Mouse (Mus musculus) ovary, adult 18-20 months (tissue): ENCODE results near the gene Lep.

ENCODE experiments used
- DNase-seq: peaks from one replicate; pipeline ENCODE4 v3.0.0; 2022; ENCODE audit warnings: low spot score, mixed read lengths

The Lep gene

GRCm38 (mm10) chr6:29117417-29118104, 57.5 kb downstream of the Lep start:
- DNase-seq = peak; percentile 38

GRCm38 (mm10) chr6:29118231-29118630, 58.2 kb downstream of the Lep start:
- DNase-seq = no peak

GRCm38 (mm10) chr6:29118963-29119362, 58.9 kb downstream of the Lep start:
- no peak for DNase-seq

GRCm38 (mm10) chr6:29119990-29120389, 60.0 kb downstream of the Lep start:
- no peak for DNase-seq
